Mouse (Mus musculus) small intestine, adult 2 months (tissue): ENCODE results near the gene Mkln1. TPM values are rescaled to one million over a fixed set of nuclear protein-coding genes. Genes with fewer than 3 reads are reported as not detected.

Experiments used
- H3K27ac ChIP-seq: fragments of 200-500 bp; 2 replicates; pipeline ENCODE4 v1.5.1; 2012; ENCODE audit warnings: low read depth, low read length, control low read depth, inconsistent platforms; ENCODE audit not compliant: insufficient read depth
- H3K27me3 ChIP-seq: fragments of 200-500 bp; 2 replicates; pipeline ENCODE4 v1.6.1; 2012; ENCODE audit warnings: mild to moderate bottlenecking, moderate library complexity, low read length, inconsistent platforms; ENCODE audit not compliant: control insufficient read depth, insufficient read depth
- H3K36me3 ChIP-seq: fragments of 200-500 bp; 2 replicates; pipeline ENCODE4 v1.6.1; 2012; ENCODE audit warnings: mild to moderate bottlenecking, low read length, control low read depth, inconsistent platforms; ENCODE audit not compliant: control insufficient read depth, insufficient read depth
- H3K4me1 ChIP-seq: fragments of 200-500 bp; 2 replicates; pipeline ENCODE4 v1.6.1; 2012; ENCODE audit warnings: low read length, inconsistent platforms, mixed read lengths; ENCODE audit not compliant: control insufficient read depth, insufficient read depth, insufficient read length
- H3K4me3 ChIP-seq: fragments of 200-500 bp; 2 replicates; pipeline ENCODE4 v1.5.1; 2012; ENCODE audit warnings: low read depth, mild to moderate bottlenecking, control low read depth, inconsistent platforms, low read length, moderate library complexity
- CTCF ChIP-seq: fragments of 200-500 bp; IDR thresholded peaks from 2 replicates; pipeline ENCODE4 v1.5.1; 2012; ENCODE audit warnings: low read depth, mild to moderate bottlenecking, control low read depth, inconsistent platforms, low read length, moderate library complexity, mixed read lengths; ENCODE audit not compliant: insufficient replicate concordance, insufficient read length; ENCODE audit errors: extremely low read depth
- POLR2A ChIP-seq: fragments of 200-500 bp; IDR thresholded peaks from 2 replicates; pipeline ENCODE4 v1.6.1; 2012; ENCODE audit warnings: low read depth, mild to moderate bottlenecking, control low read depth, inconsistent platforms, low read length, moderate library complexity
- WGBS: fragments of 180-500 bp; shearing (Covaris S2); methylation state at CpG from one replicate; pipeline ENCODE4 v1.1.7; 2018; 5-methylcytosine and 5-hydroxymethylcytosine counted together
- polyA plus RNA-seq: library from polyadenylated mRNA; depleted of rRNA; stranded (reverse); fragments of >200 nt; gene quantifications from 2 replicates; pipeline ENCODE4 v1.2.3, GENCODE M21; 2012

Mkln1 gene
- polyA plus RNA-seq, 1 experiment, result 9.8 TPM

DNA sequence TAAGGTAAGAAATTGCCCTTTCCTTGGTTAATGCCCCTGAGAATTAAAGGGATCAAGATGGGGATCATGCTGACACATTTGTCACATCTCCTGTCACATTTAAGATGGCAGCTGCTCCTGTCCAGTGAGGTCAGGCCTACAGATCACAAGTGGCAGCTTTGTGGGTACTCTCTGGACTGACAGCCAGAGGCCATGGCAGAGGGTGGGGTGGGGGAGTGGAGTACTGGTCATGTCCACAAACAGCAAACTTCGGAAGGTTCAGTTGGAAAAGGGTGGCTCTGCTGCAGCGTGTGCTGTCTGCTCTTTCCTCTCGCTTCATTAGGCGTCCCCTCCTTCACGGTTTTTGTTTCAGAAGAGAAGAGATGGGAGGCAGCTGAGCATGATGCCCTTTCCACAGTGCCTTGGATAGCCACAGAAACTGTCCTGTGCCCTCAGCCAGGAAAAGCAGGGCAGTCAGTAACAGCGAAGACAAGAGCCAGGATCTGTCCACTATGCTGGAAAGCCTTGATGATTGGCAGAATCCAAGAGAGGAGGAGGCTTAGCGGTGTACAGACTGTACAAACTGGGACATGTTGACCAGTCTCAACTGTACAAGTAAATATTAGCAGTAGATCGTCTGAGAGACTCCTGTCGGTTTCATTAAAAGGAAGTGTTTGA lies 119.3 kb downstream of the Mkln1 start:
- H3K27ac ChIP-seq, result peak overlapping the region; percentile 29; the same call in 1 of the 2 replicates
- no peaks in the 10 kb centered on the region for H3K27me3 ChIP-seq
- TF ChIP-seq POLR2A (no peak), CTCF (no peak)
- peaks cover 12% of the 10 kb centered on the region for H3K36me3 ChIP-seq
- H3K4me3 ChIP-seq, result no peak overlapping the region
- WGBS, result 61% methylated on average over 9 of the region's 9 CpGs
- H3K4me1 ChIP-seq, result no peaks in the 10 kb centered on the region

DNA sequence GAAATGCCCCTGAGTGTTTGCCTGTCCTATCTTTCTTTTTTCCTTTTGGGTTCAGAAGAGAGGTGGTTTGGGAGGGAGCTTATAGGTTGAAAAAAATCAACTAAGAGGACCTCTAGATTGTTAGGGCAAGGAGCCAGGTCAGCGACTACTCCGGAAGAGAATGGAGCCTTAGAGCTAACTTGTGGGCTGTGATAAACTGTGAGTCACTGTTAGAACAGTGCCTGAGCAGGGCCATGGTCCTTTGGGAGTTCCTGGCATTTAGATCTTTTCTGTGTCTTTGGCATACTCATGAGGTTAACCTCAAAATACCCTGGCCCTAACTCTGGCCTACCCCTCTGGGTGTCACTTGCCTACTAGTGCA lies 119.8 kb downstream of the Mkln1 start:
- H3K27me3 ChIP-seq, result no peaks in the 10 kb centered on the region
- 40% methylated on average over 2 of the region's 2 CpGs for WGBS
- no peak overlapping the region for H3K4me3 ChIP-seq
- H3K36me3 ChIP-seq, result peaks cover 10% of the 10 kb centered on the region
- TF ChIP-seq POLR2A (no peak), CTCF (no peak)
- H3K4me1 ChIP-seq, result no peaks in the 10 kb centered on the region
- no peak overlapping the region for H3K27ac ChIP-seq

DNA sequence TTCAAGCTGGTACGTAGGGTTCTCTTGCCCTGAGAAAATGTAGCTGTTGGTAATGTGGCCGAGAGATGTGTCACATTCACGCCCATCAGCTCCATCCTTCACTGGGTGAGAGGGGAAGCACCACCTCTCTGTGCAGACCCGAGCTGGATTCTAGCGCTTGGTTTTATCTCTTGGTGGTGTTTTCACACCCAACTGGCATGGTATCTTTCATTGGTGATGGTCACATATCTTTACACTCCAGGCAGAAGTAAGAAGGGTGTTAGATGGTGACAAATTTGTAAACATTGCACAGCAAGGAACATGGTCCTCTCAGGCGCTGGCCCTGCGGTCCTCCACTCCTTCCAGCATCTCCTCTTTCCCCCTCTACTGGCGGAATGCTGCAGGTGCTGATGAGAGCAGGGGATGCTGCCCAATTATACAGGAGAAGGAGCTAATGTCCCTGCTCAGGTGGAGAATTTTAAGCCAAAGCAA lies 120.5 kb downstream of the Mkln1 start:
- peak overlapping the region; percentile 11; the same call in 1 of the 2 replicates for H3K27ac ChIP-seq
- no peaks in the 10 kb centered on the region for H3K4me1 ChIP-seq
- no peak overlapping the region for H3K4me3 ChIP-seq
- TF ChIP-seq POLR2A (no peak), CTCF (peak; percentile 30; the same call in 1 of the 2 replicates)
- peaks cover 8% of the 10 kb centered on the region for H3K36me3 ChIP-seq
- no peaks in the 10 kb centered on the region for H3K27me3 ChIP-seq
- 75% methylated on average over 8 of the region's 8 CpGs for WGBS

DNA sequence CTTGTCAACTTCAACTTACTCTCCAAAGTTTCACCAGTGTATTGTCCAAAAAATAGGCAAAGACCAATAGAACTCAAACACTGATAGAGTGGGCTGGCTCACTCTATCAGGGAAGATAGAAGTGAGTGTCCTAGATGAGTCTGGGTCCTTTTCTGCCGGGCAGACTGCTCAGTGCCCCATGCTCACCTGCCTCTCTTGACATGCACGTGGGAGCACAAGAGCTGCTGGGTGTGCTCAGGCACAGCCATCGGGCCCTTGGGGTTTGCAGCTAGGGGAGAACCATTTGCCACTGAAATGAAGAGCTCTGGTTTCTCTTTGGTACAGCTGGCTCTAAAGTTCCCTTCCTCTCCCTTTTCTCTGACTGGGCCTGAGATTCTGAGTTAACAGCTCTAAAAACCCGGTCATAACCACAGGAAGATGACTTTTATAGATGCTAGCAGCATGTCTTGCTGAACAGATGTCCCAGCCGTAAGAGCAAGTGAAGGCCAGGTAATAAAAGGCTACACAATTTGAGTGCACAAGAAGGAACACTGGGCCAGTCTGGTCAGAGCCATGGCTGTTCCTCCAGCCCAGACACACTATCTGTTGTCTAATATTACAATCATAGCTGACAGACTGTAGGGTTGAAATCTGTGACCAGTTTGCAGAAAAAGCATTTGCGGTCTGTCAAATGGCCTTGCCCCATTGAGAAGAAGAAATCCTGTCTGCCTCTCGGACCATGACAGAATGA lies 122.1 kb downstream of the Mkln1 start:
- 63% methylated on average over 7 of the region's 7 CpGs for WGBS
- TF ChIP-seq POLR2A (no peak), CTCF (no peak)

DNA sequence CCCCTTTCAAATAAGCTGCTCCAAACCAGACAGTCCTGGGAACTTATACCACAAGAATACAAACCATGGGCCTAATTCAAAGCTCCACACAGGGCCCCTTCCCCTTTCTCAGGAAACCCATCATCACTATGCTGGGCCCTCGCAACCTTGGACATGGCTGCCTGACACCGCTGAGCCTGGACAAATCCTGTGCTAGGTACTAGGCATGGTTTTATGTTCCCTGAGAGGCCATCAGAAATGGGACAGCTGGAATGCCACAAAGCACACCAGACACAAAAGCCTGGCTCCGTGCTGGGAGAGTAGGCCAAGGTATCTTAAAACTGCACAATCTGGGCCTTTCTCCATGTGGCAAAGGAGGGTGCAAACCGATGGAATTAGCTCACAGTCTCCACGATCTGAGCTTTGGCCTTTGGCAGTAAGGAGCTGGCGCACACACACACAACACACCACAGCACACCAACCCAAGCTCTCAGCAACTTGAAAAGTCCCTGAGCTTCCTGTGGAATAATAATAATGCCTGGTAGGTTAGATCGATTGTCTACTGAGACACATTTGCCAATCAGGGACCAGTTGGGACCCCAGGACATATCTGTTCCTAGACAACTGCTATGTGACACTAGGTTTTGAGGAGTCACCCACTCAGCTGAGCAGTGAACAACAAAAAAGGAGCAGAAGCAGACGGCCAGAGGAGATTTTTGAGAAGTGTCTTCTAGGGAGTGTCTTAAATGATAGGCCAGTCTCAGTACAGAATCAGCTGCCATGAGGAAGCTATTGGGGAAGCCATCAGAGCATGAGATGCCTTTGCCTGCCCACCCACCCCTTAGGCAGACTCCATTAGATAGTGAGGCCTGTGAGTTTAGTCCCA lies 123.2 kb downstream of the Mkln1 start:
- WGBS, result 74% methylated on average over 8 of the region's 8 CpGs
- Histone ChIP-seq H3K4me3 (no peak overlapping the region), H3K27ac (no peak overlapping the region), H3K4me1 (no peaks in the 10 kb centered on the region), H3K27me3 (no peaks in the 10 kb centered on the region), H3K36me3 (peaks cover 2% of the 10 kb centered on the region; the same call in 1 of the 2 replicates)
- no peak for TF ChIP-seq POLR2A
- no peak for TF ChIP-seq CTCF

More for the DNA sequence above, 122.1 kb downstream of the Mkln1 start:
- no peaks in the 10 kb centered on the region for H3K27me3 ChIP-seq
- H3K36me3 ChIP-seq, result peaks cover 2% of the 10 kb centered on the region; the same call in 1 of the 2 replicates
- no peak overlapping the region for H3K27ac ChIP-seq
- no peaks in the 10 kb centered on the region for H3K4me1 ChIP-seq
- H3K4me3 ChIP-seq, result no peak overlapping the region

DNA sequence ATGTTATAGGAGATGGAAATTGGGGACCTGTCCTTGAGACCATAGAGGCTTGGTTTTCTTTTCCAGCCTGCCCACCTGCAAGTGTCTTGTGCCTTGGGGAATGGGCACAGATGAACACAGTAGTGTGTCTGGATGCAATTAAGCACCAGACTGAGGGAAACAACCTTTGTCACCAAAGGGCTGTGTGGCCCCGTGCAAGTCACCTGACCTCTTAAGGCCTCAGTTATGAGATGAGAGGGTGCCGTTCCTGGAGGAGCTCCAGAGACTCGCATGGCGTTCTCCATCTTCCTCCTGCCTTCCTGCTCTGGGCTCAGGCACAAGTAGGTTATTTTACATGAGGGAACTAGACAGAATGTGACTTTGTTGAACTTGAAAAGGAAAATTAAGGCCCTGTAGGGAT lies 123.9 kb downstream of the Mkln1 start:
- TF ChIP-seq CTCF (no peak), POLR2A (no peak)
- Histone ChIP-seq H3K4me1 (no peaks in the 10 kb centered on the region), H3K27ac (no peak overlapping the region), H3K36me3 (no peaks in the 10 kb centered on the region; the same call in 1 of the 2 replicates), H3K4me3 (no peak overlapping the region), H3K27me3 (no peaks in the 10 kb centered on the region)
- WGBS, result 24% methylated on average over 4 of the region's 4 CpGs
